In the genomic region with DNA sequence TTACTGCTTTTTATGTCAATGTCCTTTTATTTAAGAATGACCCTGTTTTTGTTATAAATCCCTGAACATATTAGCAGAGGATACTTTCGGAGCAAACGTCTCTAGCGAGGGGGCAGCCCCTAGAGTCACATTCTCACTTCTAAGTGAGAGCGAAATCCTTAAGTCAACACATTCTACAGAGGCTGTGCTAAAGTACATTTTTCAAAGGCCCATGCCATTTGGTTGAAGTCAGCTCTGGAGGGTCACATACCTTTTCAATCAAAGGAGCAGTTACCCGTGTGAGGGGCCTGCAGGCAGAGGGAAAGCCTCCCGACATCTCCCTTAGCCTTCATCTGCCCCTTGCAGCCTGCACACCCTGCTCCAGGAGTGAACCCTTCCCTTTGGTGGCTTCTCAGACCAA, we compare ENCODE assay signal across 16 mouse cellular contexts. TPM values are rescaled to one million over a fixed set of nuclear protein-coding genes. Genes with fewer than 3 reads are reported as not detected.
DNase-seq lines count a peak whose midpoint lies in the region; ATAC-seq lines count a peak whose summit lies in the region.
"Had no signal": no experiment of that assay in that cellular context is flagged by ENCODE, and none has a peak within 500 bp of the region (broad histone marks: within the 10 kb centered on the region; RNA-seq: fewer than 3 reads in every experiment).

No protein-coding gene starts in this region.

- H3K9me3 ChIP-seq in heart, embryonic 11.5 days (replicated peaks; ENCODE audit: control insufficient read depth, low read length), result no peaks in the 10 kb centered on the region
- no peaks in the 10 kb centered on the region for H3K9me3 ChIP-seq in kidney, embryonic 16.5 days (ENCODE audit: low read length)
- H3K9me3 ChIP-seq in limb, embryonic 10.5 days (replicated peaks), result no peaks in the 10 kb centered on the region
- H3K9me3 ChIP-seq: hindbrain, embryonic 15.5 days; limb, embryonic 15.5 days had no signal

- H3K27ac ChIP-seq in heart, embryonic 11.5 days (ENCODE audit: low read depth, low read length), result peak overlapping the region; percentile 73
- H3K27ac ChIP-seq in kidney, embryonic 16.5 days (ENCODE audit: low read length), result peak overlapping the region; percentile 57; the same call in 1 of the 2 replicates
- H3K27ac ChIP-seq in limb, embryonic 10.5 days, result peak overlapping the region; percentile 65; the same call in 1 of the 2 replicates
- H3K27ac ChIP-seq: hindbrain, embryonic 15.5 days; limb, embryonic 15.5 days; macrophage had no signal

- DNase-seq in heart, adult 8-10 months (ENCODE audit: low spot score), result no peak
- no peak for DNase-seq in kidney, adult 9 months
- DNase-seq in embryo, embryonic 11 days, result peak; percentile 58
- DNase-seq in limb, embryonic 10.5 days (ENCODE audit: low spot score), result peak; percentile 42
- DNase-seq in right cerebral cortex, postnatal 14 days, result no peak
- DNase-seq: adrenal gland, postnatal 36 days; B cell, adult 2 months; right cerebral cortex, adult 18-20 months had no signal

- peaks cover 58% of the 10 kb centered on the region for H3K4me1 ChIP-seq in heart, embryonic 11.5 days (ENCODE audit: control insufficient read depth, insufficient read depth, low read length)
- H3K4me1 ChIP-seq in kidney, embryonic 16.5 days (ENCODE audit: insufficient read depth, low read length), result peaks cover 38% of the 10 kb centered on the region
- H3K4me1 ChIP-seq in limb, embryonic 10.5 days, result peaks cover 74% of the 10 kb centered on the region
- H3K4me1 ChIP-seq: hindbrain, embryonic 15.5 days had no signal

- no peak overlapping the region for H3K4me3 ChIP-seq in heart, embryonic 11.5 days (ENCODE audit: low read depth, low read length)
- no peak overlapping the region for H3K4me3 ChIP-seq in kidney, embryonic 16.5 days (ENCODE audit: low read length)
- no peak overlapping the region for H3K4me3 ChIP-seq in limb, embryonic 10.5 days
- H3K4me3 ChIP-seq: hindbrain, embryonic 15.5 days; limb, embryonic 15.5 days had no signal

- H3K4me2 ChIP-seq in heart, embryonic 11.5 days, result 0 out of 2 replicates have a peak overlapping the region, but pooled peaks have one; percentile 17
- no peak overlapping the region for H3K4me2 ChIP-seq in kidney, embryonic 16.5 days (replicated peaks; ENCODE audit: low read depth, low read length)
- H3K4me2 ChIP-seq: hindbrain, embryonic 15.5 days; limb, embryonic 15.5 days had no signal

- H3K9ac ChIP-seq in heart, embryonic 11.5 days (ENCODE audit: low read depth, low read length), result no peak overlapping the region; the same call in 1 of the 2 replicates
- no peak overlapping the region; the same call in 1 of the 2 replicates for H3K9ac ChIP-seq in kidney, embryonic 16.5 days (replicated peaks; ENCODE audit: low read length)
- H3K9ac ChIP-seq: hindbrain, embryonic 15.5 days; limb, embryonic 15.5 days had no signal

- WGBS in heart, embryonic 11.5 days (ENCODE audit: insufficient replicate concordance), result 17% methylated on average over 6 of the region's 6 CpGs
- WGBS in kidney, embryonic 16.5 days, result 19% methylated on average over 6 of the region's 6 CpGs
- 4% methylated on average over 6 of the region's 6 CpGs for WGBS in limb, embryonic 10.5 days

- peak; percentile 20; the same call in 1 of the 2 replicates for ATAC-seq in heart, embryonic 11.5 days (replicated peaks; ENCODE audit: insufficient number of reproducible peaks, low FRiP score, low TSS enrichment)
- peak; percentile 49 for ATAC-seq in kidney, embryonic 16.5 days (ENCODE audit: low FRiP score, low TSS enrichment)
- ATAC-seq in inflammation-experienced regulatory T-cells, adult 6 months, result no peak

- H3K36me3 ChIP-seq in heart, embryonic 11.5 days (ENCODE audit: control insufficient read depth, insufficient read depth, low read length), result no peaks in the 10 kb centered on the region
- H3K36me3 ChIP-seq in kidney, embryonic 16.5 days (ENCODE audit: insufficient read depth, low read length), result no peaks in the 10 kb centered on the region
- H3K36me3 ChIP-seq in limb, embryonic 10.5 days, result no peaks in the 10 kb centered on the region
- H3K36me3 ChIP-seq: hindbrain, embryonic 15.5 days; limb, embryonic 15.5 days had no signal

- H3K27me3 ChIP-seq in heart, embryonic 11.5 days (ENCODE audit: control insufficient read depth, insufficient read depth, low read length), result no peaks in the 10 kb centered on the region
- no peaks in the 10 kb centered on the region for H3K27me3 ChIP-seq in kidney, embryonic 16.5 days (ENCODE audit: insufficient read depth, low read length)
- no peaks in the 10 kb centered on the region for H3K27me3 ChIP-seq in limb, embryonic 10.5 days (ENCODE audit: low read depth, poor library complexity, severe bottlenecking)
- H3K27me3 ChIP-seq: hindbrain, embryonic 15.5 days; limb, embryonic 15.5 days had no signal

RNA-seq across cellular contexts. Expression of a gene that starts 48.2 kb away (rescaled TPM):
- 9.5 and 10.5 TPM in 2 replicates for polyA plus RNA-seq in heart, embryonic 11.5 days (2014; fragmentation: Nextera tagmentation; extraction: Ambion mirVana)
- 10 to 100 TPM; 25.9 to 30.4 (median 28.3) TPM for total RNA-seq in heart, adult 8-10 months (2022)
- 8.6 and 8.7 TPM in 2 replicates for polyA plus RNA-seq in kidney, embryonic 16.5 days (2015; fragmentation: Nextera tagmentation; extraction: Ambion mirVana)
- 6.2 and 9.2 TPM in 2 replicates for polyA plus RNA-seq in limb, embryonic 10.5 days (2016; fragmentation: Nextera tagmentation; extraction: Ambion mirVana)
- polyA plus RNA-seq in inflammation-experienced regulatory T-cells, adult 6 months (2017; shearing (Covaris generic)), result not detected
- total RNA-seq: monocyte, adult 5-6 weeks; neutrophil, adult 5-6 weeks had no signal
- polyA plus RNA-seq: macrophage had no signal

Comparison
In these comparisons a context has a peak if more than half of its experiments do, and no peak if none do; other contexts are left out.
1. DNase-seq: peak in embryo, embryonic 11 days (single experiment) and limb, embryonic 10.5 days (single experiment); none in heart, adult 8-10 months (single experiment), kidney, adult 9 months (single experiment) and right cerebral cortex, postnatal 14 days (single experiment).
2. Peak in every context shown above with its lines, with median percentiles within 50 percentile points of each other: H3K27ac ChIP-seq.